Mouse (Mus musculus): Measurements from ENCODE around the gene Fryl. TPM values are rescaled to one million over a fixed set of nuclear protein-coding genes. Genes with fewer than 3 reads are reported as not detected.

The Fryl gene
- polyA plus RNA-seq, 1 experiment: 107 TPM

- H3K4me3 ChIP-seq (ENCODE audit: control insufficient read depth, insufficient read depth, low read length): no peak overlapping the region
- WGBS: 90% methylated on average over 6 of the region's 6 CpGs
- peaks cover 50% of the 10 kb centered on the region for H3K4me1 ChIP-seq (replicated peaks; ENCODE audit: control insufficient read depth, insufficient read depth, low read length)
- DNase-seq: no peak
- no peaks in the 10 kb centered on the region for H3K36me3 ChIP-seq (ENCODE audit: control insufficient read depth, insufficient read depth, low read length)
- H3K27ac ChIP-seq (ENCODE audit: control insufficient read depth, insufficient read depth, low read length): no peak overlapping the region
- no peak for TF ChIP-seq POLR2A (IDR thresholded peaks at IDR 0.05; ENCODE audit: control insufficient read depth, extremely low read depth, insufficient read depth, low read length, poor library complexity)
- no peak for TF ChIP-seq CTCF (IDR thresholded peaks at IDR 0.05; ENCODE audit: borderline replicate concordance, control insufficient read depth, extremely low read depth, insufficient read depth, low read length, poor library complexity)
- H3K27me3 ChIP-seq (ENCODE audit: control insufficient read depth, insufficient read depth, low read length): no peaks in the 10 kb centered on the region
Observed at GRCm38 (mm10) chr5:73240391-73240790, 16.0 kb downstream of the Fryl start.

GRCm38 (mm10) chr5:73236894-73237334 is 19.5 kb downstream of the Fryl start:
- peaks cover 37% of the 10 kb centered on the region for H3K4me1 ChIP-seq (replicated peaks; ENCODE audit: control insufficient read depth, insufficient read depth, low read length)
- DNase-seq: no peak

GRCm38 (mm10) chr5:73235201-73235600 is 21.2 kb downstream of the Fryl start:
- Histone ChIP-seq H3K4me1 (replicated peaks; ENCODE audit: control insufficient read depth, insufficient read depth, low read length) (peaks cover 25% of the 10 kb centered on the region), H3K36me3 (ENCODE audit: control insufficient read depth, insufficient read depth, low read length) (no peaks in the 10 kb centered on the region), H3K27ac (ENCODE audit: control insufficient read depth, insufficient read depth, low read length) (no peak overlapping the region), H3K4me3 (ENCODE audit: control insufficient read depth, insufficient read depth, low read length) (no peak overlapping the region), H3K27me3 (ENCODE audit: control insufficient read depth, insufficient read depth, low read length) (no peaks in the 10 kb centered on the region)
- no peak for DNase-seq
- WGBS: 79% methylated on average over 5 of the region's 5 CpGs
- TF ChIP-seq POLR2A (IDR thresholded peaks at IDR 0.05; ENCODE audit: control insufficient read depth, extremely low read depth, insufficient read depth, low read length, poor library complexity) (no peak), CTCF (IDR thresholded peaks at IDR 0.05; ENCODE audit: borderline replicate concordance, control insufficient read depth, extremely low read depth, insufficient read depth, low read length, poor library complexity) (no peak)

More at GRCm38 (mm10) chr5:73236894-73237334, 19.5 kb downstream of the Fryl start:
- H3K27ac ChIP-seq (ENCODE audit: control insufficient read depth, insufficient read depth, low read length): peak overlapping the region; percentile 74
- H3K27me3 ChIP-seq (ENCODE audit: control insufficient read depth, insufficient read depth, low read length): no peaks in the 10 kb centered on the region
- no peak overlapping the region for H3K4me3 ChIP-seq (ENCODE audit: control insufficient read depth, insufficient read depth, low read length)
- WGBS: 20% methylated on average over 6 of the region's 6 CpGs
- H3K36me3 ChIP-seq (ENCODE audit: control insufficient read depth, insufficient read depth, low read length): no peaks in the 10 kb centered on the region
- no peak for TF ChIP-seq CTCF (IDR thresholded peaks at IDR 0.05; ENCODE audit: borderline replicate concordance, control insufficient read depth, extremely low read depth, insufficient read depth, low read length, poor library complexity)
- no peak for TF ChIP-seq POLR2A (IDR thresholded peaks at IDR 0.05; ENCODE audit: control insufficient read depth, extremely low read depth, insufficient read depth, low read length, poor library complexity)

- Histone ChIP-seq H3K27me3 (ENCODE audit: control insufficient read depth, insufficient read depth, low read length) (no peaks in the 10 kb centered on the region), H3K27ac (ENCODE audit: control insufficient read depth, insufficient read depth, low read length) (no peak overlapping the region), H3K4me1 (replicated peaks; ENCODE audit: control insufficient read depth, insufficient read depth, low read length) (peaks cover 27% of the 10 kb centered on the region), H3K36me3 (ENCODE audit: control insufficient read depth, insufficient read depth, low read length) (no peaks in the 10 kb centered on the region), H3K4me3 (ENCODE audit: control insufficient read depth, insufficient read depth, low read length) (no peak overlapping the region)
- TF ChIP-seq POLR2A (IDR thresholded peaks at IDR 0.05; ENCODE audit: control insufficient read depth, extremely low read depth, insufficient read depth, low read length, poor library complexity) (no peak), CTCF (IDR thresholded peaks at IDR 0.05; ENCODE audit: borderline replicate concordance, control insufficient read depth, extremely low read depth, insufficient read depth, low read length, poor library complexity) (no peak)
- no peak for DNase-seq
- WGBS: 94% methylated on average over 17 of the region's 17 CpGs
Observed at GRCm38 (mm10) chr5:73233018-73233881, 23.2 kb downstream of the Fryl start.

GRCm38 (mm10) chr5:73232267-73232666 is 24.2 kb downstream of the Fryl start:
- WGBS: 87% methylated on average over 9 of the region's 9 CpGs
- Histone ChIP-seq H3K27ac (ENCODE audit: control insufficient read depth, insufficient read depth, low read length) (no peak overlapping the region), H3K27me3 (ENCODE audit: control insufficient read depth, insufficient read depth, low read length) (no peaks in the 10 kb centered on the region), H3K4me1 (replicated peaks; ENCODE audit: control insufficient read depth, insufficient read depth, low read length) (peaks cover 22% of the 10 kb centered on the region), H3K4me3 (ENCODE audit: control insufficient read depth, insufficient read depth, low read length) (no peak overlapping the region), H3K36me3 (ENCODE audit: control insufficient read depth, insufficient read depth, low read length) (no peaks in the 10 kb centered on the region)
- TF ChIP-seq CTCF (IDR thresholded peaks at IDR 0.05; ENCODE audit: borderline replicate concordance, control insufficient read depth, extremely low read depth, insufficient read depth, low read length, poor library complexity) (no peak), POLR2A (IDR thresholded peaks at IDR 0.05; ENCODE audit: control insufficient read depth, extremely low read depth, insufficient read depth, low read length, poor library complexity) (no peak)
- no peak for DNase-seq

GRCm38 (mm10) chr5:73231835-73232234 is 24.6 kb downstream of the Fryl start:
- peaks cover 18% of the 10 kb centered on the region for H3K4me1 ChIP-seq (replicated peaks; ENCODE audit: control insufficient read depth, insufficient read depth, low read length)
- H3K4me3 ChIP-seq (ENCODE audit: control insufficient read depth, insufficient read depth, low read length): no peak overlapping the region
- H3K27ac ChIP-seq (ENCODE audit: control insufficient read depth, insufficient read depth, low read length): no peak overlapping the region
- TF ChIP-seq POLR2A (IDR thresholded peaks at IDR 0.05; ENCODE audit: control insufficient read depth, extremely low read depth, insufficient read depth, low read length, poor library complexity): no peak
- no peak for TF ChIP-seq CTCF (IDR thresholded peaks at IDR 0.05; ENCODE audit: borderline replicate concordance, control insufficient read depth, extremely low read depth, insufficient read depth, low read length, poor library complexity)
- H3K36me3 ChIP-seq (ENCODE audit: control insufficient read depth, insufficient read depth, low read length): no peaks in the 10 kb centered on the region
- H3K27me3 ChIP-seq (ENCODE audit: control insufficient read depth, insufficient read depth, low read length): no peaks in the 10 kb centered on the region
- WGBS: 73% methylated on average over 6 of the region's 6 CpGs
- no peak for DNase-seq
